Mouse (Mus musculus) left cerebral cortex, postnatal 4 days (tissue): ENCODE results near the gene Ddx39. TPM values are rescaled to one million over a fixed set of nuclear protein-coding genes. Genes with fewer than 3 reads are reported as not detected.

Experiments used
- DNase-seq: peaks from one replicate; pipeline ENCODE4 v3.0.0-alpha.2; 2022
- intact Hi-C: fragments of 180-260 bp; cut with DNase I; formaldehyde crosslinking; loops from one replicate; pipeline ENCODE4 v1.15.1; 2025
- total RNA-seq, 2 experiments: library from RNA; stranded (reverse); gene quantifications; 2 replicates each; pipeline ENCODE4 v1.2.3; 2021

Gene Ddx39
- 10 to 100 TPM; 39.1 to 39.7 TPM for total RNA-seq

DNA sequence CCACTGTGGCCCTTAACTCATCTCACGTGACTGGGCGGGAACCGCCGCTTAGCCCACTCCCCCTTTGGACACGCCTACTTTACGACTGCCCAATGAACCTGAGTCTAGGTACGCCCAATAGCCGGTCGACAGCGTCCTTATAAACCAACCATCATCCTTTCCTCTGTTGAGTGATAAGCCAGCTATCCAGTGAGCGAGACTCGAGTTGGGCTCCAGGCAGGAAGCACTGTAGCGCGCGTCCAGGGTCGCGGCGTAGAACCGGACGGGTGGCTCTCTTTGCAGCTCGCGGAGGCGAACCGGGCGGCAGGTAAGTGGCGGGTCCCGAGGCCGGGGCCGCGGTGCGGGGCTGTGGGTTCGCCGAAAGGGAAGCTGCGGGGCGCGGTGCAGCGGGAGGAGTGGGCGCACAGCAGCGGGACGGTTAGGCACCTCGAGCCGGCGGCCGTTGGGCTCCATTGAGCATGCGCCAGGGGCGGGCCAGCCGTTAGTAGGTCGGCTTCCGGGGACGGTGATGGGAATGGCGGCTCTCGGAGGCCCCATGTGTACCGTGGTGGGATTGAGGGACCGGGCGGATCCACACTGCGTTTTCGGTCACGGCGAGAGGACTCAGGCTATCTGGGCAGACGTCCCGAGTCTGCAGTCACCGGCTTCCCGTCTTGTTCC lies at the start of gene Ddx39:
Ddx39 (plus strand) TSS at position 147 of the 660 bp plus-strand sequence.
- intact Hi-C loops = no loop called here

DNA sequence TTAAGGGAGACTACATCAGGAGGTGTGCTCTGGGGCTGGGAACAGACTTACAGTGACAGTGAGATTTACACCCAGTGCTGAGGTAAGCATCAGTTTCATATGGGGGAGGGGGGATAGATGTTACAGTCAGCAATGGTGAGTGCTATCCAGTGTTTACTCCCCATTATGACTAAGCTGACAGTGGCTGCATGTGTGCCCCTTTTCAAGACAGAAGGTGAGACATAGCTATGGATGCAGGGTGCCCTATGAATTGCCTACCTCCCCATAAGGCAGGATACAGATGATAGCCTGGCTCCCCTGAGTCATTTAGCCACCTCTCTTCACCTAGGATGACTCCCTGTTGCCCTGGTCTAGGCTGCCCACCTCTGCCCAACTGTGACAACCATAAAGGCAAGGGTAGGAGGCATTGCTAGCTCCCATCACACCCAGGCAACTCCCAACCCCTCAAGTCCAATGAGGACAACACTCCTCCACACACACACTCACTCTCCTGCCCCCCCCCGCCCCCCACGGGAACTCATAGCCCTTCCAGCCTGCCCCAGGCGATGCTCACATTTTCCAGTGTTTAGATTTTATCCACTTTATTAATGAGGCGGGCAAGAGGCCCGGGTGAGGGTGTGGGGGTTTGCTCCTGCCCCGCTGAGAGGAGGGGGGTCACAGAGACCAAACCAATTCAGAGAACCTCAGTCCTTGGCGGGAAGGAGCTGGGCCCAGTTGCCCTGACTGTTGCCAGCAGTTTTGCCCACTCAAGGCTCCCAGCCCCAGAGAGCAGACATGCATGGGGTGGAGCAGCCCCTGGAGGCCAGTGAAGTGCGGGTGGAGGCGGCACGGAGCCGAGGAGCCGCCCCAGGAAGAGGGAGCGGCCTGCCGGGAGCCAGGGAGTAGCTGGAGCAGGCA lies 48.8 kb upstream of the Ddx39 start, which contains the start of gene Ptger1:
Ptger1 (plus strand) TSS at position 710 of the 897 bp plus-strand sequence.
- peak; percentile 32 for DNase-seq
- intact Hi-C loops = no loop called here

More for the DNA sequence above, at the start of gene Ddx39:
- peak; percentile 91 for DNase-seq

DNA sequence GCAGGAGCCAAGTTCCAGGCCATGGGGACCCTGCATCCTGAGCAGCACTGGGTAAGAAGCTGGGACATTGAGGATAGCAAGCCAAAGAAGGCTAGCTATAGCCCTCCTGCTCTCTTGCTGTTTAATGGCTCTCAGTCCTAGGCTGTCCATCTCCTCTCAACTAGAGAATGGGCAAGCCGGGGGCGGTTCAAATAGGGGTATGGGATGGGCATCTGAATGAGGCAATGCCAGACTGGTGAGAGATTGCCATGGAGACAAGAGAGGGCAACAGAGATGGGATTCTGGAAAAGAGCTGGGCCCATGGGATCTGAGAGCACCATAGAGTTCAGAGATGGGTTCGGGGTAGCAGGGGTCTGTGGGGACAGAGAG lies 48.1 kb upstream of the Ddx39 start:
- DNase-seq = no peak
- intact Hi-C loops = no loop called here

DNA sequence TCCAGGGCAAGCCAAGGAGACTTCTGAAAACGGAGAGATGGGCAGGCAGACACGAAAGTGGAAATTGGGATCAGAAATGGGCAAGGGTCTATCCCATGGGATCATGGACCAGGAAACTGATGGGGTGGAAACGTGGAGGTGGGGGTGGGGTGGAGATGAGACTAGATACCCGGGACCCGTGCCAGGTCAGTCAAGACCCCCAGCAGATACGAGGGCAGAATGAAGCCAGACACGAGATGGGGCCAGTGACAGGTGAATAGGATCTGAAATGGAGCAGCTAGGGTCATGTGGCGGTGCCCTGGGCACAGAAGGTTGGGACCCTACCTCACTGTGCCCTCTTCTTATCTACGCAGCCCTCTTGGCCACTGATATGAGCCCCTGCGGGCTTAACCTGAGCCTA lies 47.5 kb upstream of the Ddx39 start:
- DNase-seq = peak; percentile 43
- intact Hi-C loops = no loop called here

DNA sequence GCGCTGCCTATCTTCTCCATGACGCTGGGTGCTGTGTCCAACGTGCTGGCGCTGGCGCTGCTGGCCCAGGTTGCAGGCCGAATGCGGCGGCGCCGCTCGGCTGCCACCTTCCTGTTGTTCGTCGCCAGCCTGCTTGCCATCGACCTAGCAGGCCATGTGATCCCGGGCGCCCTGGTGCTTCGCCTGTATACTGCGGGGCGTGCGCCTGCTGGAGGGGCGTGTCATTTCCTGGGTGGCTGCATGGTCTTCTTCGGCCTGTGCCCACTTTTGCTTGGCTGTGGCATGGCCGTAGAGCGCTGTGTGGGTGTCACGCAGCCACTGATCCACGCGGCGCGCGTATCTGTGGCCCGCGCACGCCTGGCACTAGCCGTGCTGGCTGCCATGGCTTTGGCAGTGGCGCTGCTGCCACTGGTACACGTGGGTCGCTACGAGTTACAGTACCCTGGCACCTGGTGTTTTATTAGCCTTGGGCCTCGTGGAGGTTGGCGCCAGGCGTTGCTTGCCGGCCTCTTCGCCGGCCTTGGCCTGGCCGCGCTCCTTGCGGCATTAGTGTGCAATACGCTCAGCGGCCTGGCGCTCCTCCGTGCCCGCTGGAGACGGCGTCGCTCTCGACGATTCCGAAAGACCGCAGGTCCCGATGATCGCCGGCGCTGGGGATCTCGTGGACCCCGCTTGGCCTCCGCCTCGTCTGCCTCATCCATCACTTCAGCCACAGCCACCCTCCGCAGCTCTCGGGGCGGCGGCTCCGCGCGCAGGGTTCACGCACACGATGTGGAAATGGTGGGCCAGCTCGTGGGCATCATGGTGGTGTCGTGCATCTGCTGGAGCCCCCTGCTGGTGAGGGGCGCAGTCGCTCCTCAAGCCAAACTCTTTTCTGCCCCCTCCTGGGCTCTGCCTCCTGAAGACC lies 46.7 kb upstream of the Ddx39 start:
- DNase-seq = peak; percentile 83
- intact Hi-C loops = no loop called here

DNA sequence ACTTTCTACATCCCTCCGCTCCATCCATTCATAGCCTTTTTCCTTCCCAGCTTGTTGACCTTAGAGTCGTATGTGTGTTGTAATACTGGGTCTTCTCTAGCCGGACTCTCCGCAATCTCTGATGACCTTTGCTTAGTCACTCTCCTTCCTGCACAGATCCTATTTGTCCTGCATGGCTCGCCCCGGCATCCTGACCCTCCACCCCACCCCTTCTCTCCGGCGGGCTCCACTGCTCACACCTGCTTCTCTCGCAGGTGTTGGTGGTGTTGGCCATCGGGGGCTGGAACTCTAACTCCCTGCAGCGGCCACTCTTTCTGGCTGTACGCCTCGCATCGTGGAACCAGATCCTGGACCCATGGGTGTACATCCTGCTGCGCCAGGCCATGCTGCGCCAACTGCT lies 46.0 kb upstream of the Ddx39 start:
- DNase-seq = no peak
- intact Hi-C loops = no loop called here

DNA sequence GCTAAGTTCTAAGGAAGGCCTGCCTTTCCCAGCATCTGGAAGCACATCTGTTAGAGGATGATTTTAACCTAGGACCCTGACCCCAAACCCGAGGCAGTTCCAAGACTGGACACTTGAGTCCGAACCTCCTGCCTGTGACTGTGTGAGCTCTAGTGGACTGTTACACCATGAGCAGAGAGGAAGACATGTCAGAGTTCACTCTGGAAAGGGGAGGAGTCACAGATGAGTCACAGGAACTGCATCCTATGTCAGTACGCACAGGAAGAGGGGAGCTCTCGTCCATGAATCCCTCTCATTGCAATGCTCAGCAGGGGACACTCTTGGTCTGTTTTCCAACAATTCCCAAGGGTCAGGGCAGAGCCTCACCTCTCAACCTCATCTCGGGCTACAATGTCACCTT lies 42.0 kb upstream of the Ddx39 start:
- no peak for DNase-seq
- intact Hi-C loops = no loop called here

DNA sequence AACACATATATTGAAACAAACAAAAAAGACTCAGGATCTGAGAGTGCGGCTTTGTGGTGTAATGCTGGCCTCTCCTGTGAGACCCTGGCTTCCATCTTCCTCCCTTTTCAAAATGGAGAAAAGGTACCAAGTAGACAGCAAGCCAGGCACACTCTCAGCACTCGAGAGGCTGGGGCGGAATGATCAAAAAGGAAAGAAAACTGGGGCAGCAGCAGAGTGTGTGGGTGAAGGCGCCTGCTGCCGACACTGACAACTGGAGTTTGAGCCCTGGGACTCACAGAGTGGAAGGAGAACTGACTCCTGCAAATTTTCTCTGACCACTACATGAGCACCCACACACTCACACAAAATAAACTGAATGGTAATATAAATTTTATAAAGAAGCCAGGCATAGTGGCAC lies 40.5 kb upstream of the Ddx39 start:
- DNase-seq = no peak
- intact Hi-C loops = no loop called here

DNA sequence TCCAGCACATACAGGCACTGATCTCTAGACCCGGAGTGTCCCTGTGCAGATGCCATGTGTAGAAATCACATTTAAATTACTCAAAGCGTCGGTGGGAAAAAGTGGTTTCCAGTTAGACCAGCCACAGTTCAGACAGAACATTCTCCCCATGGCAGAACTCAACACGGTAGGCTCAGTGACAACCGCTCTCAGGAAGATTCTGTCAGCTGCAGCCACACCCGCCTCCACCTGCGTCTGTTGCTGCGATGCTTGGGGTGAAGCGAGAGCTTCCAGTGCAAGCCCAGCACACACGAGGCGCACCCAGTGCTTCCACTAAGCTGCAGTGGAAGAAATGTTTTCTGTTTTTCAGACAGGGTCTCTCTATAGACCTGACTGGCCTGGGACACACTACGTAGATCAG lies 35.1 kb upstream of the Ddx39 start:
- no peak for DNase-seq
- intact Hi-C loops = no loop called here

DNA sequence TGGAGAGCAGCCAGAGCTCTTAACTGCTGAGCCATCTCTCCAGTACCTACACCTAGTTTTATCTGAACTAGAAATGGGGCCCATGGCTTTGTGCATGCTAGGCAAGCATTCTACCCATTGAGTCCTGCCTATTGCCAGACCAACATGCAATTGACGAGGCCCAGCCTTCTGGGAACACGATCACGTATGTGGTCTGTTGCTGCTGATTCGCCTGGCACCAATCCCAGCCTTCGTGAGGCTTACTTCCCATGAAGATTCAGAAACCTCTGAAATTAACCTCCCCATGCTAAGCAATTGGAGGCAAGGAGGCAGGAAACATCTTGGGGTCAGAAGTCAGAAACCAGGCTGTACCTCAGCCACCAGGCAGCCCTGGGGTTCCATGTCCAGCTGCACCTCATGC lies 34.4 kb upstream of the Ddx39 start:
- intact Hi-C loops = no loop called here
- DNase-seq = no peak

DNA sequence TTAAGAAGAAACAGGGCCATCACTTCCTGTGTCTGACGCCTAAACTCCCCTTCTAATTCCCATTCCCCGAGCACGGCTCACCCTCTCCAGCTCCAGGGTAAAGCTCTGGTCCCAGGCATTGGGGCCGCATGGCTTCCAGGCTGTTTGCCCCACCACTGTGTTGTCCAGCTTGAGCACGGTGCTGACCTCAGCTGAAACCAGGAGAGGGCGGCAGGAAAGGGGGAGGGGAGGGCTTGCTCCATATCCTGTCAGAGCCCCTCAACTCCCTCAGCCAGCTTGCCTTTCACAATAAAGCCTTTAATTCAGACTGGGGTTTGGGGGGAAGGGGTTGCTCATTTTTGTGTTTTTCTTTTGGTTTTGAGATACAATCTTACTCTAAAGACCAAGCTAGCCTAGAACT lies 33.9 kb upstream of the Ddx39 start:
- intact Hi-C loops = no loop called here
- no peak for DNase-seq

DNA sequence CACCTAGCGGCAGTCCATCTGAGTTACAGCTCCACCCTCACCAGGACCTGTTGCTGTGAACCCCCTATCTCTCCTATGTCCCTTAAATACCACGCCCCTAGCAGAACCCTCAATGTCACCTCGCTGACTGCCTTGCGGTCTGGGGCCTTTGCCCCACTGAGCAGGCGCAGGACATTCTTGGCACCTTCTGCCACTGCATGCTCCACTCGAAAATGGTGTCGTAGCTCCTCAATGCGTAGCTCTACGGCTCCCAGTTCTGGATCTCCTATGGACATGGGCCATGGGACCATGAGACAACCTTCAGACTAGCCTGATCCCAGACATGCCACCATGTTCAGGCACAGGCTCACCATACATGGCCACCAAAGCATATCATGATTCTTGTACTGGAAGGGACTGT lies 30.5 kb upstream of the Ddx39 start:
- intact Hi-C loops = no loop called here
- no peak for DNase-seq

DNA sequence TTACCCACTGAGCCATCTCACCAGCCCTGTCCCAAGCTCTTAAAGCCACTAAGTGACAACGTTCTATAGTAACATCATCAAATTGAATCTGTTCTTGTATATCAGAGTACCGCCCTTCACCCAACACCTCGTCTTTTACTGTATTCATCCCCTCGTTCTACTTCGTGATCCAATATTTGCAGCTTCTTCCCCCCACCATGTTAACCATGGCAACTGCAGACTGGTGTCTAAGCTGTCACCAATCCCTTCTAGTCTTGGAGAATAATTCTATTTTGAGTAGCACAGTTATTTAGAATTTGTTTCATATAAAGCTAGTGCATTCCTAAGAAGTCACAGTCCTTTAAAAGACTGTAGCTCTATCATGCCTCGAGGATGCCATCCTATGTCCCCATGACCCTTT lies 25.7 kb upstream of the Ddx39 start:
- no peak for DNase-seq
- intact Hi-C loops = no loop called here

DNA sequence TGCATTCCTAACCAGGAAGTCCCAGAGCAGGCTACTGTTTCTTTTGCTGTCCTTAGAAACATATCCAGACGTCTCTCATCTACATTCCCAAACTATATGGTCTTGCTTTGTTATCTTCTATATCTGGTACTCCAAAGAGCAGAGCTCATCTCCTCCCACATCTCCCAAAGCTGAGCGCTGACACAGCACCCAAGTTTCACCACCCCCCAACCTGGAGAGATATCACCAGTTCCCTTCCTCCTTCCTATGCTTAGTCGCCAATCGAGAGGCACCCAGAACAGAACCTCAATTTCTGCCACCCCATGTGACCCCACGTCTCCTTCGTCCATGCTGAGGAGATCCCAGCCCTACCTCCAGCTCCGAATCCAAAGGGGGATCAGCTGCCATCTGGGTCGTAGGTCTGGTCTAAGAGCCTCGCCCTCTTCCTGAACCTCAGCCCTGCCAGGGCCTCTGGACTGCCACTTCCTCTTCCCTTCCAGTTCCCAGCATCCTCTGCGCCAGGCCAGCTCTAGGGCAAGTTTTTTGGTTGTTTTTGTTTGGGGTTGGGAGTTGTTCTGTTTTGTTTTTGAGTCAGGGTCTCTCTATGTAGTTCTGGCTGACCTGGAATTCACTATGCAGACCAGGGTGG lies 21.3 kb upstream of the Ddx39 start:
- intact Hi-C loops = no loop called here
- DNase-seq = no peak

DNA sequence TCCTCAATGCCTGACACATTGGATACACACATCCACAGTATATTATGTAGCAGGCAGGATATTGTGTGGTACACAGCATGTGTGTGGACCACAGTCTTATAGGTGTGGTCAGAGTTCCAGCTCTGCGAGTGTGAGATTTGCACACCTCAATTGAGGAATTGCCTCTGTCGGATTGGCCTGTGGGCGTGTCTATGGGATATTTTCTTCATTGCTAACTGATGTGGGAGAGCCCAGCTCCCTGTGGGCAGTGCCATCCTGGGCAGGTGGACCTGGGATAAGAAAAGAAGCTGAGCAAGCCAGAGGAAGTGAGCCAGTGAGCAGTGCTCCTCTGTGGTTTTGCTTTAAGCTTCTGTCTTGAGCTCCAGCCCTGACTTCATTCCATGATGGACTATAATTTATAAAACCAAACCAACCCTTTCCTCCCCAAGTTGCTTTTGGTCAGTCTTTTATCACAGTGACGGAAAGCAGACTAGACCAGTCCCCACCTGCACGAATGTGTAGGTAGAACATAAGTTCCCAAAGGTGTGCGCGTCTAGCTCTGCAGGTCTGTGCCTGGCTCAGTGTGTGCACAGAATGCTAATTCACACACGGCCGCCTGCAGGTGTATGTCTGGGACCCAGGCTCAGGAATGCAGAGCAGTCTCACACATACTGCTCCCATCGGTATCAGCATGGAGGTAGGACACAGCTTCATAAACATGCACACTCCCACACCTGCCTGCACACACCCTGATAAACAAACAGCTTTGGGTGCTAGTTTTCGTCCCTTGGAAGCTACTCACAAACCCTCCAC lies 20.4 kb upstream of the Ddx39 start:
- DNase-seq = no peak
- intact Hi-C loops = no loop called here

DNA sequence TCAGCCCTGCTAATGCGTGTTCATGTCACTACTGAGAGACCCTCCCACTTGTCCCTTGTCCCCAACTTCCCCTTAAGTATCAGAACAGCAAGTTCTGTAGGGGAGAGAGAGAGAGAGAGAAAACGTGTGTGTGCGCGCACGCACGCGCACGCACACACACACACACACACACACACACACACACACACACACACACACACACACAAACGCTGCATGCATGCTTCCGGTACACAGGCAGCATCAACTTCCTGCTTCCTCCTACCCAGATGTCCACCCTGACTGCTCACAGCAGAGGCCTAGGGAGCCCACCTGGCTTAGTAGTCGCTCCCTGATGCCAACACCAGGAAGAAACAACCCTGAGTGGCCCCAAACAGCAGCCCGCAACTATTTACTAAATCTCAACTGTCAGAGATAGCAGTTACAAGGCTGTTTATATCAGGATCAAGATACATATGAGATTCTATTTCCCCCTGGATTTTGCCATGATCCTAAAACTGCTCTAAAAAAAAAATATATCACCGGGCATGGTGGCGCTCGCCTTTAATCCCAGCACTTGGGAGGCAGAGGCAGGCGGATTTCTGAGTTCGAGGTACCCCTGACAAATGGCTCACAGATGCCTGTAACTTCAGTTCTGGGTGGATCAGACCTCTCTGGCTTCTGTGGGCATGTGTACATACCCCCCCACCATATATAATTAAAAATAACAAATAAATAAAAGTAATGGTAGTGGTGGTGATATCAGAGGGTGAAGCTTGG lies 19.4 kb upstream of the Ddx39 start:
- no peak for DNase-seq
- intact Hi-C loops = no loop called here

DNA sequence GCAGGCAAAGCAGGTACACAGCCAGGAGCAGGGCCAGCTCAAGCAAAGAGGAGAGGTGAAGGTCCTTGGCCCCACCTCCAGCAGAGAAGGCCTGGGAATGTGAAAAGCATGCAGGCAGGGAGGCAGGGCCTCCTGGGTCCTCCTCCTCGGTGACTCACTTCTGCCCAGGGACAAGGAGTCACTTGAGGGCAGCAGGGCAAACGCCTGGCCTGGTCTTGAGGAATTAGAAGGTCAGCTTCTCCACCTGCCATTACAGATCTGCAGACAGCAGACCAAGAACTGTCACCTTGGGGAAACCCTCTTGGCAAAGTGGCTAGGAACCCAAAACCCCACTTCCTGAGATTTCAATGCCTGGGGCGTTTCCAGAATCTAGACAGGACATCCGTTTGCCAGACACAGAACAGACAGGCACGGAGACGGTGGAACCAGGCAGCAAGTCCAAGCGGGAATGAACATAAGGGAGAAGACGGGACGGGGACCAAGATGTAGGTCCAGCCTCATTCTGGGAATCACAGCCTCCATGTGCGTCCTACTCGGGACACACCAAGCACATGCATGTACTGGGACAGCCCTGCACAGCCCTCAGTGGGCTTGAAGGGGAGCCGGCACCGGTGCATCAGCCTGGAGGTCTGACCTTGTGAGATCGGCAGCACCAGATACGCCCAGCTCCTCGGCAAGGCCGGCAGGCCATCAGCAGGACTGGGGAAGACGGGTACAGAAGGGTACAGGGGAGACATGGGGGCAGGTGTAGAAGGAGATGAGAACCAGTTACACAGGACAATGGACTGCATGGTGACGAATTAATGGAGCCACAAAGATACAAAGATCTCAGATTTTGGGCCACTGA lies 17.4 kb upstream of the Ddx39 start:
- no peak for DNase-seq
- intact Hi-C loops = no loop called here

DNA sequence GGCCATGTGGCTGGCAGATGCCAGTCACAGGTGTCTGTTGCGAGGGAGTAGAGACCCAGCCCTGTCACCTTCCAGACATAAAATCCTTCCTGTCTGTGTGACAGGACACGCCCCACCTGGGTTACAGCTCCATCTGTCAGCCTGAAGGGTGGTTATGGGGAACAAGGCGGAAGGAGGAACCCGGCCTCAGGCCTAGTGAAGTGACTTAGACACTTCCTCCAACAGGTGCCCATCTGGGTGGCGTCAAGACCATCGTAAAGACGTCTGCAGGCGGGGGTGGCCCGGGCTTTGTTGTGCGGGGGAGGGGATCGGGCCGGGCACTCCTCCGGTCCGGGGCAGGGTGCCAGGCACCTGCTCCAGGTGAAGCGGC lies 16.7 kb upstream of the Ddx39 start:
- peak; percentile 29 for DNase-seq
- intact Hi-C loops = no loop called here
